Mouse (Mus musculus) CH12.LX (cell line): ENCODE data around the gene Pmvk. TPM values are rescaled to one million over a fixed set of nuclear protein-coding genes. Genes with fewer than 3 reads are reported as not detected.

Experiments used
- DNase-seq: peaks from one replicate; pipeline ENCODE4 v3.0.0-alpha.2; 2013; ENCODE audit errors: extremely low read depth
- H3K27ac ChIP-seq: 2 replicates; pipeline ENCODE4 v1.5.1; 2012; ENCODE audit warnings: low read depth, mild to moderate bottlenecking, control low read depth, moderate library complexity; ENCODE audit not compliant: insufficient read depth
- H3K27me3 ChIP-seq: replicated peaks from 2 replicates; pipeline ENCODE3; 2012; ENCODE audit warnings: inconsistent platforms
- H3K36me3 ChIP-seq, 2 experiments: replicated peaks in 1 of 2; 2 replicates each; pipeline versions ENCODE3 to v1.6.1; 2012; ENCODE audit warnings: inconsistent platforms in 1 of 2, low read length in 1 of 2, mild to moderate bottlenecking in 1 of 2, mixed read lengths in 1 of 2, moderate library complexity in 1 of 2; ENCODE audit not compliant: control insufficient read depth in 1 of 2, insufficient read depth in 1 of 2
- H3K4me1 ChIP-seq, 2 experiments: 2 replicates each; pipeline ENCODE4 v1.6.1; 2012; ENCODE audit warnings: inconsistent platforms in 1 of 2, moderate library complexity in 1 of 2; ENCODE audit not compliant: insufficient read depth in 2 of 2, control insufficient read depth in 1 of 2
- H3K4me2 ChIP-seq: 2 replicates; pipeline ENCODE4 v1.6.1; 2012; ENCODE audit warnings: low read depth, mild to moderate bottlenecking, control low read depth; ENCODE audit not compliant: poor library complexity, insufficient read depth, severe bottlenecking
- H3K4me3 ChIP-seq, 3 experiments: fragments of 150-350 bp in 1 of 3; sonication (generic) in 1 of 3; replicated peaks in 1 of 3; 2 replicates each; pipeline versions ENCODE3 to v1.5.1; 2011 to 2012; ENCODE audit warnings: low read depth in 2 of 3, low read length in 2 of 3, mild to moderate bottlenecking in 2 of 3, moderate library complexity in 2 of 3, control low read depth in 1 of 3, improper control_type of control experiment in 1 of 3, inconsistent platforms in 1 of 3, mixed read lengths in 1 of 3; ENCODE audit not compliant: poor library complexity in 1 of 3
- H3K79me2 ChIP-seq: replicated peaks from 2 replicates; pipeline ENCODE4 v1.6.1; 2012; ENCODE audit warnings: mild to moderate bottlenecking, moderate library complexity; ENCODE audit not compliant: control insufficient read depth, poor library complexity, insufficient read depth, severe bottlenecking; ENCODE audit errors: extremely low read depth
- H3K9ac ChIP-seq: 2 replicates; pipeline ENCODE4 v1.6.1; 2012; ENCODE audit warnings: low read depth, mild to moderate bottlenecking, control low read depth, moderate library complexity; ENCODE audit not compliant: insufficient read depth
- H3K9me3 ChIP-seq: replicated peaks from 2 replicates; pipeline ENCODE3; 2012; ENCODE audit warnings: low read length, inconsistent platforms, mixed read lengths
- BHLHE40 ChIP-seq: IDR thresholded peaks from 2 replicates; pipeline ENCODE4 v1.6.1; 2011; ENCODE audit warnings: mild to moderate bottlenecking, low read depth, low read length, improper control_type of control experiment
- CTCF ChIP-seq, 2 experiments: IDR thresholded peaks in 1 of 2; conservative IDR thresholded peaks in 1 of 2; 2 replicates each; pipeline ENCODE4 v1.5.1; 2011 to 2012; ENCODE audit warnings: low read depth in 2 of 2, low read length in 2 of 2, improper control_type of control experiment in 1 of 2, inconsistent platforms in 1 of 2, mild to moderate bottlenecking in 1 of 2, moderate library complexity in 1 of 2
- E2F4 ChIP-seq: IDR thresholded peaks from 2 replicates; pipeline ENCODE4 v1.6.1; 2011; ENCODE audit warnings: low read depth, low read length, improper control_type of control experiment; ENCODE audit not compliant: insufficient replicate concordance
- ELF1 ChIP-seq: IDR thresholded peaks from 2 replicates; pipeline ENCODE4 v1.6.1; 2014; ENCODE audit warnings: low read depth, mild to moderate bottlenecking, inconsistent platforms, low read length, improper control_type of control experiment
- HCFC1 ChIP-seq: IDR thresholded peaks from 2 replicates; pipeline ENCODE4 v1.6.1; 2012; ENCODE audit warnings: low read depth, mild to moderate bottlenecking, inconsistent platforms, low read length, improper control_type of control experiment
- IRF4 ChIP-seq: IDR thresholded peaks from 2 replicates; pipeline ENCODE4 v1.6.1; 2014; ENCODE audit warnings: low read depth, mild to moderate bottlenecking, inconsistent platforms, low read length, improper control_type of control experiment
- JUN ChIP-seq: IDR thresholded peaks from 2 replicates; pipeline ENCODE4 v1.6.1; 2011; ENCODE audit warnings: low read depth, mild to moderate bottlenecking, low read length, improper control_type of control experiment, moderate library complexity; ENCODE audit not compliant: insufficient read depth
- KAT2A ChIP-seq: IDR thresholded peaks from 2 replicates; pipeline ENCODE4 v1.6.1; 2012; ENCODE audit warnings: low read length, improper control_type of control experiment, inconsistent platforms; ENCODE audit not compliant: insufficient replicate concordance
- MAX ChIP-seq: IDR thresholded peaks from 2 replicates; pipeline ENCODE4 v1.6.1; 2011; ENCODE audit warnings: low read length, improper control_type of control experiment
- MXI1 ChIP-seq: IDR thresholded peaks from 2 replicates; pipeline ENCODE4 v1.6.1; 2011; ENCODE audit warnings: mild to moderate bottlenecking, low read depth, low read length, improper control_type of control experiment
- PAX5 ChIP-seq: IDR thresholded peaks from 2 replicates; pipeline ENCODE4 v1.6.1; 2012; ENCODE audit warnings: low read length, inconsistent platforms, mixed read lengths
- POLR2AphosphoS2 ChIP-seq: IDR thresholded peaks from 2 replicates; pipeline ENCODE4 v1.6.1; 2011; ENCODE audit warnings: low read depth, low read length, improper control_type of control experiment
- RAD21 ChIP-seq: IDR thresholded peaks from 2 replicates; pipeline ENCODE4 v1.6.1; 2011; ENCODE audit warnings: low read depth, mild to moderate bottlenecking, low read length, improper control_type of control experiment, moderate library complexity
- RCOR1 ChIP-seq: conservative IDR thresholded peaks from 2 replicates; pipeline ENCODE4 v1.6.1; 2012; ENCODE audit warnings: low read depth, mild to moderate bottlenecking, inconsistent platforms, low read length, improper control_type of control experiment
- SMC3 ChIP-seq: IDR thresholded peaks from 2 replicates; pipeline ENCODE4 v1.6.1; 2011; ENCODE audit warnings: low read depth, low read length, improper control_type of control experiment
- TBP ChIP-seq: conservative IDR thresholded peaks from 2 replicates; pipeline ENCODE4 v1.6.1; 2011; ENCODE audit warnings: low read depth, low read length, improper control_type of control experiment
- TCF12 ChIP-seq: IDR thresholded peaks from 2 replicates; pipeline ENCODE4 v1.6.1; 2014; ENCODE audit warnings: low read depth, mild to moderate bottlenecking, inconsistent platforms, low read length, improper control_type of control experiment
- USF2 ChIP-seq: conservative IDR thresholded peaks from 2 replicates; pipeline ENCODE4 v1.6.1; 2011; ENCODE audit warnings: low read depth, low read length, improper control_type of control experiment
- ZC3H11A ChIP-seq: IDR thresholded peaks from 2 replicates; pipeline ENCODE4 v1.6.1; 2012; ENCODE audit warnings: low read depth, mild to moderate bottlenecking, inconsistent platforms, low read length, improper control_type of control experiment
- ZNF384 ChIP-seq: IDR thresholded peaks from 2 replicates; pipeline ENCODE4 v1.6.1; 2012; ENCODE audit warnings: low read depth, low read length, improper control_type of control experiment, inconsistent platforms
- dilution Hi-C: fragments of 300-500 bp; cut with MboI; formaldehyde crosslinking; loops from 2 replicates; pipeline ENCODE4 v1.14.3; 2020; ENCODE audit warnings: low sequenced_read_pairs; ENCODE audit not compliant: extremely low pct_unique_long_range_greater_than_20kb, extremely low pct_ligation_motif_present
- in situ Hi-C: fragments of 300-500 bp; cut with MboI; formaldehyde crosslinking; loops from 3 replicates; pipeline ENCODE4 v1.14.3; 2019; ENCODE audit warnings: low sequenced_read_pairs, low pct_ligation_motif_present, low pct_unique_long_range_greater_than_20kb, mixed read lengths
- polyA plus RNA-seq: library from polyadenylated mRNA; unstranded; fragments of >175 nt; gene quantifications from 2 replicates; pipeline ENCODE4 v1.2.1, GENCODE M21; 2012; ENCODE audit warnings: low read depth; ENCODE audit not compliant: insufficient read length
- total RNA-seq, 2 experiments: library from RNA; depleted of rRNA; stranded (reverse); fragments of 300-350 nt in 1 of 2; fragments of >200 nt in 1 of 2; gene quantifications; 2 replicates each; pipeline ENCODE4 v1.2.3; 2012 to 2014

The Pmvk gene
- total and polyA plus RNA-seq, 3 experiments = 42.0 to 69.3 (median 50.5) TPM

GRCm38 (mm10) chr3:89422556-89423205 is 31.7 kb upstream of the Pmvk start:
- Histone ChIP-seq H3K9ac (no peak overlapping the region), H3K27me3 (no peaks in the 10 kb centered on the region), H3K27ac (no peak overlapping the region), H3K9me3 (no peaks in the 10 kb centered on the region), H3K4me3 (no peak overlapping the region), H3K4me1 (peaks cover 14 to 42% of the 10 kb centered on the region in 2 experiments), H3K79me2 (peaks cover 30% of the 10 kb centered on the region), H3K4me2 (no peak overlapping the region), H3K36me3 (peaks cover 44 to 60% of the 10 kb centered on the region in 2 experiments)
- no peak for DNase-seq
- in situ Hi-C loops = no loop called here
- no peak for TF ChIP-seq IRF4
- no peak for TF ChIP-seq POLR2AphosphoS2
- TF ChIP-seq CTCF (conservative IDR thresholded peaks at IDR 0.05 in 1 of 2, IDR thresholded peaks at IDR 0.05 in 1 of 2; ENCODE audit: low read depth in 2 of 2, low read length in 2 of 2) = no peak
- no peak for TF ChIP-seq ELF1
- no peak for TF ChIP-seq SMC3
- no peak for TF ChIP-seq TCF12
- TF ChIP-seq MAX = no peak
- TF ChIP-seq USF2 = no peak
- no peak for TF ChIP-seq KAT2A
- TF ChIP-seq TBP = no peak
- no peak for TF ChIP-seq E2F4
- TF ChIP-seq PAX5 = no peak
- TF ChIP-seq ZNF384 = no peak
- TF ChIP-seq ZC3H11A = no peak
- no peak for TF ChIP-seq BHLHE40
- no peak for TF ChIP-seq HCFC1
- no peak for TF ChIP-seq MXI1
- no peak for TF ChIP-seq RCOR1
- TF ChIP-seq RAD21 = no peak
- TF ChIP-seq JUN = no peak
- dilution Hi-C loops = no loop called here

GRCm38 (mm10) chr3:89424416-89425140 is 29.8 kb upstream of the Pmvk start:
- Histone ChIP-seq H3K36me3 (peaks cover 48 to 69% of the 10 kb centered on the region in 2 experiments), H3K4me1 (peaks cover 14 to 38% of the 10 kb centered on the region in 2 experiments), H3K4me2 (no peak overlapping the region), H3K79me2 (peaks cover 21% of the 10 kb centered on the region), H3K4me3 (no peak overlapping the region), H3K9me3 (no peaks in the 10 kb centered on the region), H3K9ac (no peak overlapping the region), H3K27ac (no peak overlapping the region), H3K27me3 (no peaks in the 10 kb centered on the region)
- dilution Hi-C loops (no loop called here), in situ Hi-C loops (no loop called here)
- DNase-seq = no peak
- TF ChIP-seq ZC3H11A = no peak
